Mouse (Mus musculus) lung, postnatal 0 days (tissue): ENCODE data around the gene Clk1.

ENCODE experiments used
- CTCF ChIP-seq: IDR thresholded peaks from 2 replicates; pipeline ENCODE4 v1.5.1; 2016; ENCODE audit warnings: antibody characterized with exemption, mild to moderate bottlenecking
- EP300 ChIP-seq: IDR thresholded peaks from 2 replicates; pipeline ENCODE4 v1.6.1; 2016; ENCODE audit warnings: antibody characterized with exemption, mild to moderate bottlenecking, control low read depth

GRCm38 (mm10) chr1:58409553-58410197, 14.2 kb downstream of the Clk1 start:
- TF ChIP-seq CTCF (no peak), EP300 (no peak)
